ENCODE assay signal across 8 mouse cellular contexts in genomic region chrX:100494068-100494978, GRCm38 (mm10). TPM values are rescaled to one million over a fixed set of nuclear protein-coding genes. Genes with fewer than 3 reads are reported as not detected.
DNase-seq lines count a peak whose midpoint lies in the region; ATAC-seq and TF ChIP-seq lines count a peak whose summit lies in the region.

TSS of gene Igbp1 (plus strand) at chrX:100494291.

- in situ Hi-C loops in Patski (cut with MboI; ENCODE audit: low pct_unique_long_range_greater_than_20kb), result loop anchor here (10.0 to 25.0 kb wide), 2 partner anchors 920 to 1357 kb away; partner anchors contain the start of gene Efnb1

- peaks cover 26% of the 10 kb centered on the region for H3K27me3 ChIP-seq in Patski
- peaks cover 9% of the 10 kb centered on the region; the same call in 1 of the 2 replicates for H3K27me3 ChIP-seq in hindbrain, embryonic 13.5 days

- WGBS in hindbrain, embryonic 13.5 days, result 18% methylated on average over 32 of the region's 32 CpGs

- H3K4me2 ChIP-seq in hindbrain, embryonic 13.5 days, result peak within 1 kb of the TSS; percentile 63

- peaks cover 6% of the 10 kb centered on the region; the same call in 1 of the 2 replicates for H3K36me3 ChIP-seq in hindbrain, embryonic 13.5 days

- peak within 1 kb of the TSS; percentile 70 for H3K9ac ChIP-seq in hindbrain, embryonic 13.5 days

- POLR2A ChIA-PET in Patski (lab: Charles Lee), result no interaction called here

- H3K4me1 ChIP-seq in hindbrain, embryonic 13.5 days (replicated peaks), result peaks cover 9% of the 10 kb centered on the region

- H3K9me3 ChIP-seq in hindbrain, embryonic 13.5 days, result no peaks in the 10 kb centered on the region

- DNase-seq in Patski (ENCODE audit: low read depth, low spot score), result peak; percentile 57
- peak; percentile 75 to 77 for DNase-seq in cerebellum, postnatal 14 days
- peak; percentile 68 to 77 for DNase-seq in frontal cortex, postnatal 14 days (ENCODE audit: low spot score in 2 of 2)
- DNase-seq in layer of hippocampus, postnatal 25 days (ENCODE audit: extremely low spot score in 1 of 2, low spot score in 1 of 2), result peak; percentile 31 to 45
- DNase-seq in lung, postnatal 25 days (ENCODE audit: low spot score), result peak; percentile 91
- DNase-seq in retina, embryonic 14.5 days (ENCODE audit: low spot score), result peak; percentile 89
- DNase-seq in thymus, postnatal 4 days, result peak; percentile 58

- ATAC-seq in Patski, result peak; percentile 92
- ATAC-seq in hindbrain, embryonic 13.5 days (ENCODE audit: low FRiP score), result peak; percentile 98

- peak; percentile 42 for TF ChIP-seq CTCF in Patski (IDR thresholded peaks at IDR 0.05)

- CTCF ChIA-PET in Patski (lab: Charles Lee), result no interaction called here

- H3K27ac ChIP-seq in hindbrain, embryonic 13.5 days, result 0 out of 2 replicates have a peak within 1 kb of the TSS, but pooled peaks have one; percentile 40

- peak within 1 kb of the TSS; percentile 56 for H3K4me3 ChIP-seq in hindbrain, embryonic 13.5 days

RNA-seq across cellular contexts. Expression of gene Igbp1, which starts in this region (rescaled TPM):
- 77.6 TPM for polyA plus RNA-seq in Patski (2021)
- polyA plus RNA-seq in hindbrain, embryonic 13.5 days (2015; fragmentation: Nextera tagmentation; extraction: Ambion mirVana), result 27.0 and 28.1 TPM in 2 replicates
- 10 to 100 TPM; 34.3 to 34.5 TPM for total RNA-seq in layer of hippocampus, postnatal 25 days (2021)

Comparison
In these comparisons a context has a peak if more than half of its experiments do, and no peak if none do; other contexts are left out.
1. Peak in every context shown above with its lines: DNase-seq, ATAC-seq, H3K4me3 ChIP-seq and H3K27ac ChIP-seq.
2. DNase-seq: peak in every context shown above with its lines; median percentile 91 in lung, postnatal 25 days; 89 in retina, embryonic 14.5 days; 76 in cerebellum, postnatal 14 days; 72 in frontal cortex, postnatal 14 days; 58 in thymus, postnatal 4 days; 57 in Patski; 38 in layer of hippocampus, postnatal 25 days.